Comparison of ENCODE assay signal across 8 mouse cellular contexts in the genomic region with DNA sequence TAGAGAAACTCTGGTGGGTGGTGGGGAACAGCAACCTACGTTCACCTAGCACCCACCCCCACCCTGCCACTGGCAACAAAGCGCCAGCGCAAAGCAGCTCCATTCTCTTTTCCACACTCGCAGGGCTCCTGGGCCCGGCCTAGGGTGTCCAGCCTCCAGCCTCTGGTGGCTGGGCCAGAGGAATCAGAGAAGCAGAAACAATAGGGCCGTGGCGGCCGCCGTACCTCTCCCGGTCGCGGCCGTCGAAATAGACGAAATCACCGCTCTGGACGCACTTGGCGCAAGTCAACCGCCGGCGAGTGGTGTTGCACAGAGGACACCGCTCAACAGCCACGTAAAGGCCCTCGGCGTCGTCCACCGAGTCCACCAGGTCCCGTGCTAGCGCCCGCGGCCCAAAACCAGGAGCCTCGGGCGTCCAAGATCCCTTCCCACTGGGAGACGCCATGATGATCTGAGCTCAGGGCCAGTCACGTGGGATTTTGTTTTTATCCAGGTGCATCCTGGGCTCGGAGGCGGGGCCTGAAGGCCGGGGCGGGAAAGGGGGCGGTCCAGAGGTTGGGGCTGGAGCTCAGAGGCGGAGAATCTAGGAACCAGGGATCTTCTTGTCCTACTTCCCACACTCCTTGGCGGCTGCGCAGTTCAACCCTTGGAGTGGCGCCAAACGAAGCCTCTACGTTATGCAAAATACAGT. TPM values are rescaled to one million over a fixed set of nuclear protein-coding genes. Genes with fewer than 3 reads are reported as not detected.
A peak's percentile ranks its signal among the peaks of the same experiment; 100 is the strongest.
DNase-seq lines count a peak whose midpoint lies in the region; ATAC-seq lines count a peak whose summit lies in the region.

No protein-coding gene starts in this region.

- intact Hi-C loops in gastrocnemius, postnatal 14 days (cut with DNase I; ENCODE audit: low total_unique reads), result no loop called here
- intact Hi-C loops in left cerebral cortex, postnatal 10 days (cut with DNase I), result no loop called here

- DNase-seq in adrenal gland, adult (ENCODE audit: inconsistent age in 2 of 2, low spot score in 1 of 2), result peak; percentile 97 to 99
- peak; percentile 98 for DNase-seq in embryo, embryonic 10.5 days (ENCODE audit: low spot score)
- DNase-seq in gastrocnemius, postnatal 14 days, result peak; percentile 95
- peak; percentile 93 to 96 for DNase-seq in left cerebral cortex, postnatal 10 days (ENCODE audit: extremely low spot score in 1 of 2, low spot score in 2 of 2)
- DNase-seq in right cerebral cortex, postnatal 25 days, result peak; percentile 91
- DNase-seq in urinary bladder, postnatal 4 days (ENCODE audit: low spot score in 2 of 2), result peak; percentile 94 to 96

- ATAC-seq in inflammation-experienced regulatory T-cells, adult 6 months, result peak; percentile 95
- peak; percentile 99 for ATAC-seq in megakaryocyte-erythroid progenitor cell, adult 5-6 weeks (replicated peaks; ENCODE audit: low FRiP score, low TSS enrichment, poor library complexity, severe bottlenecking)

RNA-seq across cellular contexts. Expression of gene Atg14, which starts 2.3 kb away (rescaled TPM):
- 1 to 10 TPM; 5.0 to 7.8 TPM for total RNA-seq in gastrocnemius, postnatal 14 days (2021)
- polyA plus RNA-seq in inflammation-experienced regulatory T-cells, adult 6 months (2017; shearing (Covaris generic)), result 10 to 100 TPM in 2 of 3 experiments, 1 to 10 TPM in 1; 8.2 to 18.1 (median 14.5) TPM
- total RNA-seq in left cerebral cortex, postnatal 10 days (2021), result 10 to 100 TPM; 13.0 to 13.8 TPM
- 6.1 and 8.4 TPM in 2 replicates for total RNA-seq in megakaryocyte-erythroid progenitor cell, adult 5-6 weeks (2014; fragmentation: Nextera tagmentation)
- total RNA-seq in megakaryocyte-erythroid progenitor cell, adult 5-6 weeks (2017), result 5.7 and 17.3 TPM in 2 replicates

Comparison
In these comparisons a context has a peak if more than half of its experiments do, and no peak if none do; other contexts are left out.
1. Peak in every context shown above with its lines: DNase-seq and ATAC-seq.